Mouse (Mus musculus) midbrain, embryonic 12.5 days (tissue): ENCODE data around the gene Adgrb3. TPM values are rescaled to one million over a fixed set of nuclear protein-coding genes. Genes with fewer than 3 reads are reported as not detected.
A peak's percentile ranks its signal among the peaks of the same experiment; 100 is the strongest.
"Not testable (repeated sequence)": the region's sequence is repeated elsewhere in the genome, so short reads cannot be mapped to it uniquely, and the experiment has no call there.

ENCODE experiments used
- ATAC-seq: fragments of 200-750 bp; cut with Nextera tagmentation; 2 replicates; pipeline ENCODE4 v1.8.0; 2017; ENCODE audit warnings: low read depth, moderate TSS enrichment, moderate library complexity; ENCODE audit not compliant: low FRiP score
- H3K27ac ChIP-seq: fragments of 300-500 bp; sonication (generic); replicated peaks from 2 replicates; pipeline ENCODE4 v1.5.1; 2016; ENCODE audit warnings: mild to moderate bottlenecking
- H3K27me3 ChIP-seq: fragments of 300-500 bp; sonication (generic); 2 replicates; pipeline ENCODE4 v1.6.1; 2016; ENCODE audit warnings: mild to moderate bottlenecking
- H3K36me3 ChIP-seq: fragments of 300-500 bp; sonication (generic); 2 replicates; pipeline ENCODE4 v1.6.1; 2016
- H3K4me1 ChIP-seq: fragments of 300-500 bp; sonication (generic); 2 replicates; pipeline ENCODE4 v1.6.1; 2016
- H3K4me2 ChIP-seq: fragments of 300-500 bp; sonication (generic); replicated peaks from 2 replicates; pipeline ENCODE4 v1.6.1; 2016; ENCODE audit warnings: mild to moderate bottlenecking, moderate library complexity
- H3K4me3 ChIP-seq: fragments of 300-500 bp; sonication (generic); 2 replicates; pipeline ENCODE4 v1.5.1; 2016; ENCODE audit warnings: mild to moderate bottlenecking
- H3K9ac ChIP-seq: fragments of 300-500 bp; sonication (generic); replicated peaks from 2 replicates; pipeline ENCODE4 v1.6.1; 2016; ENCODE audit warnings: mild to moderate bottlenecking, moderate library complexity
- H3K9me3 ChIP-seq: fragments of 300-500 bp; sonication (generic); 2 replicates; pipeline ENCODE4 v1.6.1; 2016; ENCODE audit warnings: mild to moderate bottlenecking
- WGBS: fragments of 180-500 bp; shearing (Covaris S2); methylation state at CpG from one replicate; pipeline ENCODE4 v1.1.7; 2016; 5-methylcytosine and 5-hydroxymethylcytosine counted together
- polyA plus RNA-seq: library from polyadenylated mRNA; unstranded; fragments of >200 nt; fragmentation: Nextera tagmentation; extraction: Ambion mirVana; gene quantifications from 2 replicates; pipeline ENCODE4 v1.2.1, GENCODE M21; 2016

The Adgrb3 gene
- polyA plus RNA-seq, 1 experiment from 2014 or later, result 22.0 TPM

GRCm38 (mm10) chr1:25711474-25711873 lies 118.0 kb downstream of the Adgrb3 start:
- H3K27ac ChIP-seq, result no peak overlapping the region
- H3K27me3 ChIP-seq, result no peaks in the 10 kb centered on the region
- no peaks in the 10 kb centered on the region for H3K36me3 ChIP-seq
- WGBS, result 72% methylated on average over 1 of the region's 1 CpGs
- no peak for ATAC-seq
- no peak overlapping the region for H3K4me2 ChIP-seq
- H3K9ac ChIP-seq, result no peak overlapping the region
- H3K9me3 ChIP-seq, result no peaks in the 10 kb centered on the region
- no peaks in the 10 kb centered on the region for H3K4me1 ChIP-seq
- no peak overlapping the region for H3K4me3 ChIP-seq

DNA sequence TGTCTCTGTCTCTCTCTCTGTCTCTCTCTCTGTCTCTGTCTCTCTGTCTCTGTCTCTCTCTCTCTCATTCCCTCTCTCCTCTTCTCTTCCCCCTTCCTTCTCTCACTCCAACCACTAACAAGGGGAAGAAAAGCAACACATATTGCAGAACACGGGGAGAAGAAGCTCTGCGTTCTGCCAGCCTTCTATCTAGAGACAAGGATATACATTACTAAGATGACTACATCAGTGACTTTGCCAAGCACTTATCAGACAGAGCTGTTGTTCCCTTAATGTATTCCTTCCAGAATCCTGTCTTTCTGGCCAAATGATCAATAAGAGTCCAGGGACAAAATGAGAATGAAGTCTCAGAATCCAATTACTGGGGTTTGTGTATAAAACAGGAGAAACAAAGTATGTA lies 123.2 kb downstream of the Adgrb3 start:
- no peaks in the 10 kb centered on the region for H3K9me3 ChIP-seq
- H3K36me3 ChIP-seq, result no peaks in the 10 kb centered on the region
- no peak overlapping the region for H3K4me2 ChIP-seq
- no peak overlapping the region for H3K27ac ChIP-seq
- H3K9ac ChIP-seq, result no peak overlapping the region
- H3K4me3 ChIP-seq, result no peak overlapping the region
- no peaks in the 10 kb centered on the region for H3K27me3 ChIP-seq
- no peaks in the 10 kb centered on the region for H3K4me1 ChIP-seq
- WGBS, result 88% methylated on average over 2 of the region's 2 CpGs
- ATAC-seq, result no peak

DNA sequence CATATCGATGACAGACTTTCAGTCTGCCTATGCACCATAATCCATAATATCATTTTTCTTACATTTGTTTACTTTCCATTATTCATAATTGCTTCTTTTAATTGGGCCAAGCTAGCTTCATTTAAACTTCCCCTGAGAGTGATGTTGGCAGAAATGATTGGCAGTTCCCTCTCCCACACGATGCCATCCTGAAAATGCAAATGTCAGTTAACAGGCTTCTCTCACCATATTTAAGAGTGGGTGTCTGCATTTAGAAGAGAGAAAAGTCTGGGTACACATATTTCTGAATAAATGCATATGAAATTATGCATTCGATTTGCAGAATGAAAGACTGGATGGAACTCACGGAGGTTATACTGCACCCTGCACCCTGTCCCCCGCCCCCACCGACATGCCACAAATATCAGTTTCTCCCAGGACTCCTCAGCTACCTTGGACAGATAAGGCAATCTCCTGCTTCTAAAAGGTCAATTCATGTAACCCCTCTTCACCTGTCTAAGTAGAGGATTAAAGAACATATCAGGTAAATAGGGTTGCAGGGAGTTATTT lies 130.7 kb downstream of the Adgrb3 start:
- H3K27ac ChIP-seq, result no peak overlapping the region
- H3K4me2 ChIP-seq, result no peak overlapping the region
- no peak for ATAC-seq
- no peak overlapping the region for H3K4me3 ChIP-seq
- no peaks in the 10 kb centered on the region for H3K9me3 ChIP-seq
- no peak overlapping the region for H3K9ac ChIP-seq
- no peaks in the 10 kb centered on the region for H3K27me3 ChIP-seq
- 86% methylated on average over 6 of the region's 6 CpGs for WGBS
- no peaks in the 10 kb centered on the region for H3K4me1 ChIP-seq
- H3K36me3 ChIP-seq, result no peaks in the 10 kb centered on the region

GRCm38 (mm10) chr1:25697179-25697578 lies 132.3 kb downstream of the Adgrb3 start:
- Histone ChIP-seq H3K9me3 (no peaks in the 10 kb centered on the region), H3K4me2 (no peak overlapping the region), H3K4me3 (no peak overlapping the region), H3K27me3 (no peaks in the 10 kb centered on the region), H3K27ac (no peak overlapping the region), H3K36me3 (no peaks in the 10 kb centered on the region), H3K9ac (no peak overlapping the region), H3K4me1 (no peaks in the 10 kb centered on the region)
- no peak for ATAC-seq
- WGBS, result 94% methylated on average over 4 of the region's 4 CpGs

GRCm38 (mm10) chr1:25696771-25697170 lies 132.7 kb downstream of the Adgrb3 start:
- Histone ChIP-seq H3K4me2 (no peak overlapping the region), H3K9me3 (no peaks in the 10 kb centered on the region), H3K9ac (no peak overlapping the region), H3K4me3 (no peak overlapping the region), H3K27me3 (no peaks in the 10 kb centered on the region), H3K27ac (no peak overlapping the region), H3K4me1 (no peaks in the 10 kb centered on the region), H3K36me3 (no peaks in the 10 kb centered on the region)
- ATAC-seq, result no peak
- 72% methylated on average over 3 of the region's 3 CpGs for WGBS

DNA sequence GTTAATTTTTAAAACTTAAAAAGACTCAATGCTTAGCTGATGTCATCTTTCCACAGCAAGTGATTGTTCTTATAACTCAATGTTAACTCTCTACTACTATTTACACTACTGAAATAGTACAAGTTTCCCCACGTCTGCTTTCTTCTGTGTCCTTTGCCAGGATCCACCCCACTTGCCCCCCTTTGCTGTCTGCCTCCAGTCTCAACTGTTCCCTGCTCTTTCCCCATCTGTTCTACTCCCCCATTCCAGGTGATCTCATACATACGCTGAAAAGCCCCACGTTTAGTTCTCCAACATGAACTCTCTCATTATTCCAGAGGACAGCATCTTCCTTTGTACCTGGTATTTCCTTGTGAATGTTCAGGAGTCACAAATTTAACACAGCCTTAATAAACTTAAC lies 147.4 kb downstream of the Adgrb3 start:
- no peak overlapping the region for H3K9ac ChIP-seq
- no peaks in the 10 kb centered on the region for H3K9me3 ChIP-seq
- no peak overlapping the region for H3K27ac ChIP-seq
- H3K36me3 ChIP-seq, result no peaks in the 10 kb centered on the region
- no peak overlapping the region for H3K4me3 ChIP-seq
- no peak overlapping the region for H3K4me2 ChIP-seq
- 81% methylated on average over 3 of the region's 3 CpGs for WGBS
- no peaks in the 10 kb centered on the region for H3K4me1 ChIP-seq
- ATAC-seq, result no peak
- H3K27me3 ChIP-seq, result no peaks in the 10 kb centered on the region

- no peak overlapping the region for H3K27ac ChIP-seq
- no peak overlapping the region for H3K9ac ChIP-seq
- H3K36me3 ChIP-seq, result no peaks in the 10 kb centered on the region
- no peak overlapping the region for H3K4me2 ChIP-seq
- 70% methylated on average over 2 of the region's 2 CpGs for WGBS
- H3K4me1 ChIP-seq, result no peaks in the 10 kb centered on the region
- H3K9me3 ChIP-seq, result no peaks in the 10 kb centered on the region
- no peak overlapping the region for H3K4me3 ChIP-seq
- ATAC-seq, result no peak
- H3K27me3 ChIP-seq, result no peaks in the 10 kb centered on the region
Measured at GRCm38 (mm10) chr1:25679656-25680055, 149.9 kb downstream of the Adgrb3 start.

DNA sequence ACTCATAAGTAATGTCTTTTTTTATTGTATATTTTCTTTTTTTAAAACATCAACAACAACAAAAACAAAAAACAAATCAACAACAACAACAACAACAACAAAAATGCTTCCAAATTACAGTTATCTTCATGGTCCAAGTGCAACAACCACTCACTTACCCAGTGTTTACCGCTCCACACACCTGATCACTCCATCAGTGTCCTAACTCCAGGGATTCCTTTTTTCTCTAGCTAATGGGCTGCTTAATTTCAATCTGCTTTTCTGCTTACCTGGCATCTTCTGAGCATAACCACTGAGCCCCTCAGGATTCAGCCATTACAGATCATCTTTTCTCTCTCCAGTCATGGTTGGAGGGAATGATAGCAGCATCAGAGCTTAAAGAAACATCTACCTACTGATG lies 176.8 kb downstream of the Adgrb3 start:
- Histone ChIP-seq H3K4me3 (no peak overlapping the region), H3K9ac (no peak overlapping the region), H3K4me2 (no peak overlapping the region), H3K36me3 (no peaks in the 10 kb centered on the region), H3K27me3 (no peaks in the 10 kb centered on the region), H3K9me3 (0 out of 2 replicates have a peak, but pooled peaks cover 4% of the 10 kb centered on the region), H3K27ac (no peak overlapping the region), H3K4me1 (no peaks in the 10 kb centered on the region)
- no peak for ATAC-seq
- 90% methylated on average over 1 of the region's 1 CpGs for WGBS

DNA sequence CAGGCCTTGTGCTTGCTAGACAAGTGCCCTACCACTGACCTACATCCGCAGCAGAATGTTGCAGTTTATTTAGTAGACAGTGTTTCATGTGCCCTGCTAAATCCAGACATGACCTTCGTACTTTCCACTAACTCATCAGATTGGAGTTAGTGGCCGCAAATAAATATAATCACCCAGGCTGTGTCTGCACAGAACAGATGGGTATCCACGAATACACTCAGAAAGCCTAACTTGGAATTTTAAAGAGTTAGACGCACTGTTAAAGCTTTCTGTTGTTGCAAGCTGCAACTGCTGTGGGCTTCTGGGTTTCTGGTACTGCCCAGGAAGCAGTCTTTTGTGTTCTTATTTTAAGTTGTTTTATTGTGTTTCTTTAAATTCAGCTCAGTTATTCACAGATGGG lies 185.3 kb downstream of the Adgrb3 start:
- no peak overlapping the region for H3K9ac ChIP-seq
- H3K27ac ChIP-seq, result no peak overlapping the region
- 0 out of 2 replicates have a peak, but pooled peaks cover 4% of the 10 kb centered on the region for H3K9me3 ChIP-seq
- 82% methylated on average over 5 of the region's 5 CpGs for WGBS
- H3K36me3 ChIP-seq, result no peaks in the 10 kb centered on the region
- H3K4me2 ChIP-seq, result no peak overlapping the region
- no peaks in the 10 kb centered on the region for H3K4me1 ChIP-seq
- H3K4me3 ChIP-seq, result no peak overlapping the region
- no peak for ATAC-seq
- H3K27me3 ChIP-seq, result no peaks in the 10 kb centered on the region

DNA sequence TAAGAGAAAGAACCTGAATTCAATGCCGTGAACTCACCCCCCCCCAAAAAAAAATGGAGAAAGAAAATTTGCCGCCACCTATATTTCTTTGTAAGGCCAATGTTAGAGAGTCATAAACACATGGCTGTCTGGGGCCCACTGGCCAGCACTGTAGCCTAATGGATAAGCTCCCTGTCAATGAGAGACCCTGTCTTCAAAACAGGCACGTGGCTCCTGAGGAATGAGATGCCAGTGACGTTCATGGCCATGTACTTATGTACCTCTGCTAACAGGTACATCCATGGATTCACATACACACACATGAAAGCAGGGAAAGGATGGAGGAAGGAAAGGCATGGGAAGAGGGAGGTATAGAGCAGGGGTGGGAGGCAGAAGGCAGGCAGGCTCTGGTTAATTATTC lies 208.0 kb downstream of the Adgrb3 start:
- H3K9me3 ChIP-seq, result no peaks in the 10 kb centered on the region
- H3K36me3 ChIP-seq, result no peaks in the 10 kb centered on the region
- H3K4me3 ChIP-seq, result no peak overlapping the region
- WGBS, result 64% methylated on average over 4 of the region's 4 CpGs
- H3K9ac ChIP-seq, result no peak overlapping the region
- no peaks in the 10 kb centered on the region for H3K27me3 ChIP-seq
- no peak overlapping the region for H3K27ac ChIP-seq
- H3K4me2 ChIP-seq, result no peak overlapping the region
- no peaks in the 10 kb centered on the region for H3K4me1 ChIP-seq
- 0 out of 2 replicates have a peak, but pooled peaks have one; percentile 54 for ATAC-seq

- H3K4me3 ChIP-seq, result no peak overlapping the region
- H3K27ac ChIP-seq, result no peak overlapping the region
- H3K9ac ChIP-seq, result no peak overlapping the region
- no peaks in the 10 kb centered on the region for H3K9me3 ChIP-seq
- no peaks in the 10 kb centered on the region for H3K36me3 ChIP-seq
- H3K4me2 ChIP-seq, result no peak overlapping the region
- H3K27me3 ChIP-seq, result no peaks in the 10 kb centered on the region
- ATAC-seq, result no peak
- H3K4me1 ChIP-seq, result no peaks in the 10 kb centered on the region
Measured at GRCm38 (mm10) chr1:25616954-25617353, 212.6 kb downstream of the Adgrb3 start.

GRCm38 (mm10) chr1:25610776-25611175 lies 218.7 kb downstream of the Adgrb3 start:
- not testable (repeated sequence) for ATAC-seq, H3K9ac ChIP-seq, H3K4me2 ChIP-seq, H3K9me3 ChIP-seq, H3K36me3 ChIP-seq, H3K4me1 ChIP-seq, H3K27ac ChIP-seq, H3K27me3 ChIP-seq, H3K4me3 ChIP-seq

- no peak for ATAC-seq
- WGBS, result 91% methylated on average over 5 of the region's 5 CpGs
- H3K4me2 ChIP-seq, result no peak overlapping the region
- no peak overlapping the region for H3K9ac ChIP-seq
- H3K9me3 ChIP-seq, result no peaks in the 10 kb centered on the region
- H3K4me3 ChIP-seq, result no peak overlapping the region
- H3K27ac ChIP-seq, result no peak overlapping the region
- no peaks in the 10 kb centered on the region for H3K4me1 ChIP-seq
- no peaks in the 10 kb centered on the region for H3K27me3 ChIP-seq
- 0 out of 2 replicates have a peak, but pooled peaks cover 4% of the 10 kb centered on the region for H3K36me3 ChIP-seq
Measured at GRCm38 (mm10) chr1:25598941-25599340, 230.6 kb downstream of the Adgrb3 start.
